Mouse (Mus musculus) liver, embryonic 11.5 days (tissue): Measurements from ENCODE around the gene Hist1h4f. TPM values are rescaled to one million over a fixed set of nuclear protein-coding genes. Genes with fewer than 3 reads are reported as not detected.
A peak's percentile ranks its signal among the peaks of the same experiment; 100 is the strongest.
"Not testable (repeated sequence)": the region's sequence is repeated elsewhere in the genome, so short reads cannot be mapped to it uniquely, and the experiment has no call there.

Experiments used
- ATAC-seq: fragments of 200-750 bp; cut with Nextera tagmentation; replicated peaks from 2 replicates; pipeline ENCODE4 v1.8.0; 2017; ENCODE audit warnings: moderate number of reproducible peaks, mild to moderate bottlenecking, moderate TSS enrichment, moderate library complexity; ENCODE audit not compliant: low FRiP score
- DNase-seq: peaks from one replicate; pipeline ENCODE4 v3.0.0-alpha.2; 2017; ENCODE audit warnings: low spot score
- H3K27ac ChIP-seq: fragments of 300-500 bp; sonication (generic); 2 replicates; pipeline ENCODE4 v1.5.1; 2014; ENCODE audit warnings: mild to moderate bottlenecking, low read depth, low read length, control low read depth
- H3K27me3 ChIP-seq: fragments of 300-500 bp; sonication (generic); replicated peaks from 2 replicates; pipeline ENCODE4 v1.6.1; 2014; ENCODE audit warnings: low read length, mixed read lengths; ENCODE audit not compliant: control insufficient read depth, insufficient read depth
- H3K36me3 ChIP-seq: fragments of 300-500 bp; sonication (generic); 2 replicates; pipeline ENCODE4 v1.6.1; 2014; ENCODE audit warnings: mild to moderate bottlenecking, low read length, moderate library complexity, mixed read lengths; ENCODE audit not compliant: control insufficient read depth, insufficient read depth
- H3K4me1 ChIP-seq: fragments of 300-500 bp; sonication (generic); replicated peaks from 2 replicates; pipeline ENCODE4 v1.6.1; 2014; ENCODE audit warnings: low read length, mixed read lengths; ENCODE audit not compliant: control insufficient read depth, insufficient read depth
- H3K4me2 ChIP-seq: fragments of 300-500 bp; sonication (generic); 2 replicates; pipeline ENCODE4 v1.6.1; 2014; ENCODE audit warnings: mild to moderate bottlenecking, control low read depth, moderate library complexity
- H3K4me3 ChIP-seq: fragments of 300-500 bp; sonication (generic); 2 replicates; pipeline ENCODE4 v1.5.1; 2014; ENCODE audit warnings: low read depth, low read length, control low read depth
- H3K9ac ChIP-seq: fragments of 300-500 bp; sonication (generic); 2 replicates; pipeline ENCODE4 v1.6.1; 2014; ENCODE audit warnings: low read depth, low read length, control low read depth
- H3K9me3 ChIP-seq: fragments of 300-500 bp; sonication (generic); 2 replicates; pipeline ENCODE4 v1.6.1; 2016; ENCODE audit warnings: low read length, inconsistent platforms, mixed read lengths; ENCODE audit not compliant: control insufficient read depth
- WGBS: fragments of 180-500 bp; shearing (Covaris S2); extraction: QIAGEN DNeasy Blood & Tissue Kit; methylation state at CpG from one replicate; pipeline ENCODE4 v1.1.7; 2014; 5-methylcytosine and 5-hydroxymethylcytosine counted together
- polyA plus RNA-seq: library from polyadenylated mRNA; unstranded; fragments of >200 nt; fragmentation: Nextera tagmentation; extraction: Ambion mirVana; gene quantifications from 2 replicates; pipeline ENCODE4 v1.2.1, GENCODE M21; 2014

Gene Hist1h4f
- polyA plus RNA-seq, 1 experiment from 2014 or later: 1.4 TPM

DNA sequence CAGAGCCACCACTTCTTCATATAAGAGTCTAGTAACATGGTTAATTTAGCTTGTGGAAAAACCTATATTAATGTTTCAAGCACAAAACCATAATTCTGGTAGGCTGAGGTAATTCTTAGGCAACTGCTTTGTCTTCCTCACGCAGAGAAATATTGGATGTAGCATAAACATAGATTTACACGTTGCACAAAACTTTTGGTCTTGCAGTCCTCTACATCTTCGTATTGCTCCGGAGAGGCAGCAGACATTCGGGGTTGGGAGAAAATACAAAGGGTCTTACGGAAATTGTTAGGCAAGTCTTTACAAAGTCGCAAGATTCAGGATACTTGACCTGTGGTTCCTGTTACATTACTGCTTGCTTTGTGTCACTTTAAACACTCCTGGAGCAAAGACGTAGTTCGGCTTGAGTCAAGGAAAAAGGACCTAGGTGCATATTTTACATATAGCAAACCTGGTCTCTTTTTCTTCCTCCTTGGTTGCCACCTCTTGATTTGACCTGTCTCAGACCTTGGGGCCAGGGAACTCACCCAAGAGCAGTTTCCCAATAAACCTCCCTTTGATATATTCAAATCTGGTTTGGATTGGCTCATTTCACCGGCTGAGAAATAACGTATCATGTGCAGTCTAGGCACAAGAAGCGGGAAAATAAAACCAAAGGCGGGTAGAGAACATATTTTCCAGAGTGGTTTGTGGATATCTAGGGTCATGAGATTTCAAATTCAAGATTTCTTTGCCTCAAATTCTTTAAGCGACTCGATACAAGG, 16.9 kb downstream of the Hist1h4f start:
- peak overlapping the region; percentile 88 for H3K4me2 ChIP-seq
- WGBS: under 1% methylated on average over 15 of the region's 15 CpGs
- peak; percentile 26; the same call in 1 of the 2 replicates for ATAC-seq

DNA sequence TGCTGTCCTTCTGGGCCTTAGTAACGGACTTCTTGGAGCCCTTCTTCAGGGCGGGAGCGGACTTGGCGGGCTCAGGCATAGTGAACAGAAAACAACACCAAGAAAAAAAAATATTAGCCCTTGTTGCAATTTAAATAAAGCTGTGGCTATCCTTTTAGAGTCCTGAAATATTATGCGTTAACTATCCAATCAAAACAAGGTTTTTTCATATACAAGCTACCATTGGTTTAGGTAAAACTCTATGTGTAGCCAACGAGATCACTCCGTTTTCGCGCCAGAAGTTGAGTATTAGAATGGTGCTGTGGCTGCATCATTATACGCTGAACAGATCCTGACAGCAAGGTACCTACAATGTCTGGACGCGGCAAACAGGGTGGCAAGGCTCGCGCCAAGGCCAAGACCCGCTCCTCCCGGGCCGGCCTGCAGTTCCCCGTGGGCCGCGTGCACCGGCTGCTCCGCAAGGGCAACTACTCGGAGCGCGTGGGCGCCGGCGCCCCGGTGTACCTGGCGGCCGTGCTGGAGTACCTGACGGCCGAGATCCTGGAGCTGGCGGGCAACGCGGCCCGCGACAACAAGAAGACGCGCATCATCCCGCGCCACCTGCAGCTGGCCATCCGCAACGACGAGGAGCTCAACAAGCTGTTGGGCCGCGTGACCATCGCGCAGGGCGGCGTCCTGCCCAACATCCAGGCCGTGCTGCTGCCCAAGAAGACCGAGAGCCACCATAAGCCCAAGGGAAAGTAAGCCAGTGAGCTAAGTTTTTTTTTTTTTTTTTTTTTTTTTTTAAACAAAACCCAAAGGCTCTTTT, 17.7 kb downstream of the Hist1h4f start, which contains the start of gene Hist1h2af:
Gene Hist1h2af (plus strand): TSS at position 347 of the 808 bp plus-strand sequence.
- Histone ChIP-seq H3K27ac (peak within 1 kb of the TSS; percentile 100), H3K4me2 (peak within 1 kb of the TSS; percentile 88), H3K9ac (peak within 1 kb of the TSS; percentile 94), H3K4me1 (peaks cover 17% of the 10 kb centered on the region), H3K4me3 (peak within 1 kb of the TSS; percentile 65)
- not testable (repeated sequence) for DNase-seq, H3K36me3 ChIP-seq, H3K27me3 ChIP-seq, H3K9me3 ChIP-seq
- under 1% methylated on average over 21 of the region's 53 CpGs for WGBS
- ATAC-seq: peak; percentile 54

More for the DNA sequence above, 16.9 kb downstream of the Hist1h4f start:
- no peaks in the 10 kb centered on the region for H3K9me3 ChIP-seq
- no peaks in the 10 kb centered on the region for H3K36me3 ChIP-seq
- H3K27me3 ChIP-seq: no peaks in the 10 kb centered on the region
- DNase-seq: no peak
- peaks cover 14% of the 10 kb centered on the region for H3K4me1 ChIP-seq
- peak overlapping the region; percentile 94 for H3K9ac ChIP-seq
- H3K4me3 ChIP-seq: peak overlapping the region; percentile 65
- peak overlapping the region; percentile 100 for H3K27ac ChIP-seq

DNA sequence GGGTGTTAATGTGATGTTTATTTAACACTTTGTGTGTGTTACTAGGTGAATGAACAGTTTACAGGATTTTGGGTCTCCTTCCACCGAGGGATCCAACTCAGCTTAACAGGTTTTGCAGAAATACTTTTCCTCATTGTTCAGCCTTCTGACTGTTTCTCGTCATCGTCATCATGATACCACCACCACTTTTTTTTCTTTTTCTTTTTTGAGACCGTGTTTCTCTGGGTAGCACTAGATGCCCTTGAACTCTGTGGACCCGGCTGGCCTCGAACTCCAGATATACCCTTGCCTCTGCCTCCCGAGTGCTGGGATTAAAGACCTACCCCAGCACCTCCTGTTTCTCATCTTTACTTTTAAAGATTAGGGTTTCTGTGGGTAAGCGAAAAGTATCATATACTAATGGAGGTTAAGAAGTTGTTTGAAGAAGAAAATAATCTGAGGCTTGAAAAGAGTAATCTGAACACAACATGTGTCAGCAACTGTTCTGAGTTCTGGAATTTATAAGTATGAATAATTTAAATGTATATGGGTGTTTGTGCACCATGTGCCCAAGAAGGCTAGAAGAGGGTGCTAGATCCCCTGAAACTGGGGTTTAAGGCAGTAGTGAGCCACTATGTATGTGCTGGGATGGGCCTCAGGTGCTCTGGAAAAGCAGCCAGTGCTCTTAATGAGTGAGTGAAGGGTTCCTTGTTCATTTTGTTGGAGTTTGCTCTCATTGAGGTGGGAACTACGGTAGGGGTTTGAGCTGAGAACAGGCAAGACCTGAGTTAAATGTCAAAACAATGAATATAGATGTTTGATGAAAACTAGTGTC, 19.0 kb downstream of the Hist1h4f start:
- H3K36me3 ChIP-seq: no peaks in the 10 kb centered on the region
- ATAC-seq (no peak), DNase-seq (no peak)
- peak overlapping the region; percentile 88 for H3K4me2 ChIP-seq
- peak overlapping the region; percentile 100 for H3K27ac ChIP-seq
- 21% methylated on average over 9 of the region's 9 CpGs for WGBS
- H3K4me3 ChIP-seq: peak overlapping the region; percentile 65
- peaks cover 16% of the 10 kb centered on the region for H3K4me1 ChIP-seq
- H3K9ac ChIP-seq: peak overlapping the region; percentile 94
- H3K27me3 ChIP-seq: no peaks in the 10 kb centered on the region
- no peaks in the 10 kb centered on the region for H3K9me3 ChIP-seq

DNA sequence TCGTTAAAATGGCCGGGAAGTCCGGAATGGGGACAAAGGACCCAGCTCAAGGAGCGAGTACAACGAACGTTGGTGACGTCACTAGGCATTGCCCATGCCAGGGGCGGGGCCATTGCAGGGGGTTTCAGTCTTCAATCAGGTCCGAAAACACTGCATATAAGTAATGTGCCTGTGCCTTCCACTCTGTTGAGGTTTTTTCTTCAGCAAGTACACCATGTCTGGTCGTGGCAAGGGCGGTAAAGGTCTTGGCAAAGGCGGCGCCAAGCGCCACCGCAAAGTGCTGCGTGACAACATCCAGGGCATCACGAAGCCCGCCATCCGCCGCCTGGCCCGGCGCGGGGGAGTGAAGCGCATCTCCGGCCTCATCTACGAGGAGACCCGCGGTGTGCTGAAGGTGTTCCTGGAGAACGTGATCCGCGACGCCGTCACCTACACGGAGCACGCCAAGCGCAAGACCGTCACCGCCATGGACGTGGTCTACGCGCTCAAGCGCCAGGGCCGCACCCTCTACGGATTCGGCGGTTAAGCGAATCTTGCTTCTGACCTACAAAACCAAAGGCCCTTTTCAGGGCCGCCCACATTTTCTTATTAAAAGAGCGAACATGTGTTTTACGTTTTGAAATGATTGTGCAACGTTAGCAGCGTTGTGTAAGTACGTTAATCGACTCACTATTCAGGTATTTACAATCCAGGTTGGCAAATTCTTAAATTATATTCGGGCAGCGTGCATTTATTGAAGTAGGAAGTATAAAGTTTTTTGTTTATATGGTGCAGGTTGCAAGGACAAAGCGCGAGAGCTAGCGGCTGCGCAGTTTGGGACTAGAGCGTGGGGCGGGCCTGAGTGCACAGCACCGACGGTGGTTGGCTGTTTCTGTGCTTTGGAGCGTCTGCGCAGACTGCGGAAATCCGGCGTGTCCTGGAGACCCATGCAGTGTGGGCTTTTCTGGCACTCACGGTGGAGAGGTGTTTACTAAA, 20.3 kb downstream of the Hist1h4f start, which contains the start of gene Hist1h4h:
Gene Hist1h4h (plus strand): TSS at position 150 of the 975 bp plus-strand sequence.
- Histone ChIP-seq H3K27me3 (no peaks in the 10 kb centered on the region), H3K4me3 (peak within 1 kb of the TSS; percentile 65), H3K4me1 (peaks cover 15% of the 10 kb centered on the region), H3K9me3 (no peaks in the 10 kb centered on the region), H3K9ac (peak within 1 kb of the TSS; percentile 94), H3K27ac (peak within 1 kb of the TSS; percentile 100), H3K4me2 (peak within 1 kb of the TSS; percentile 88), H3K36me3 (no peaks in the 10 kb centered on the region)
- DNase-seq (peak; percentile 96), ATAC-seq (peak; percentile 67)
- under 1% methylated on average over 54 of the region's 70 CpGs for WGBS

DNA sequence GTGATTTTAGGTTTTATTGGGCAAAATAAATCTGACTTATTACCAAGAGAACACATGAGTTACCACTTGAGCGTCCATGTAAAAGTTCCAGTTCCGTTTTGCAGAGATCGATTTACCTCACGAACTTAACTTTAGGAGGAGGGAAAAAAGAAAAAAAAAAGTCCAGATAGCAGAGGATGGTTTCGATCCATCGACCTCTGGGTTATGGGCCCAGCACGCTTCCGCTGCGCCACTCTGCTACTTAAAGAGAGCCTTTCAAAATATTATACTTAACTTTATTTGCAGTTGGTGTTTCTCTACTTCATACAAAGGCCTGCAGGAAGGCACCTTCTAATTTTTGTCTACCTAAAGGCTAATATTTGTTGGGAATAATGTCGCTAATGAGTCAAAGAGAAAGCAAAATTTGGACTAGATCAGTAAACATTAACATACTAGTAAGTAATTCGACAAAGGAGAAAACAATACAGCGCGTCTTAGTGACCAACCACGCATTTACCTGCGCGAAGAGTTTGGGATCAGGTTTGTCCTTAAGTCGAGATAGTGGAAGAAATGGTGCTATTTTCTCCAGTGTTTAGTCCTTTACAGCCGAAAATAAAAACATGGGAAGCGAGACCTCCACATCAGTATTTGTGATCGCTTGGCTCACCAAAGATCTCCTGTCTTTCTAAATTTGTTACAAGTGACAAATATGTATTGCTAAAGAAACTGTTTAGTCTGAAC, 21.1 kb downstream of the Hist1h4f start:
- DNase-seq: no peak
- H3K4me3 ChIP-seq: peak overlapping the region; percentile 65
- ATAC-seq: no peak
- H3K4me2 ChIP-seq: peak overlapping the region; percentile 88
- no peaks in the 10 kb centered on the region for H3K9me3 ChIP-seq
- under 1% methylated on average over 20 of the region's 20 CpGs for WGBS
- H3K27me3 ChIP-seq: no peaks in the 10 kb centered on the region
- H3K36me3 ChIP-seq: no peaks in the 10 kb centered on the region
- H3K9ac ChIP-seq: peak overlapping the region; percentile 94
- peaks cover 17% of the 10 kb centered on the region for H3K4me1 ChIP-seq
- H3K27ac ChIP-seq: peak overlapping the region; percentile 100

DNA sequence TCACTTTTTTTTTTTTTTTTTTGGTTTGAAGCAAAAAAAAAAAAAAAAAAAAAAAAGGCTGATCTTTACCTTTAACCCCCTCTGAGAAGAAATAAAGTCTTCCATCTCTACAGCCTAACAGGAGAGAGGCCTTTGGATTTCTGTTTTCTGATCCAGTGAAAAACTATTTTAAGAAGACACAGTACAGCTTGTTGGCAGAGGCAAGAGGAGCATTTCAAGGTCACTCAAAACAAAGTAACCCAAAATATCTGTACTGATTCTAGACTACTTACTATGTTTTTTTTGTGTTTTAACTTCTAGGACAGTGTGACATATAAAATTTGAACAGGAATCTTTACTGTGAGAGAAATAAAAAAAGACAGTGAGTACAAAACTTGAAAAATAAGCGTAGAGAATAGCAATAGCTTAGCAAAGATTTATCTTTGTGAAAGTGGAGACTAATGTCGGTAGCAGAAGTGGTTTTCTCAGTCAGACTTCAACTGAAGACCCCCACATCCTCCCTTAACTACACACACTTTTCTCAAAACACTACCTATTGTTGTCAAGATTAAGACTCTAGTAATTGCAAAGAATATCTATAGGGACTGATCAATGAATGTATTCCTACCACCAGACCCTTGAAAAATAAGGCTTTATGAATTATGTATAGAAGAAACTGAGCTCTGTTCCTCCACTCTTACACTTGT, 21.8 kb downstream of the Hist1h4f start:
- Histone ChIP-seq H3K36me3 (no peaks in the 10 kb centered on the region), H3K4me1 (peaks cover 17% of the 10 kb centered on the region), H3K9ac (peak overlapping the region; percentile 94), H3K9me3 (no peaks in the 10 kb centered on the region), H3K4me2 (peak overlapping the region; percentile 88), H3K27me3 (no peaks in the 10 kb centered on the region), H3K27ac (peak overlapping the region; percentile 100; the same call in 1 of the 2 replicates), H3K4me3 (peak overlapping the region; percentile 65)
- ATAC-seq (no peak), DNase-seq (no peak)
- 22% methylated on average over 2 of the region's 2 CpGs for WGBS

DNA sequence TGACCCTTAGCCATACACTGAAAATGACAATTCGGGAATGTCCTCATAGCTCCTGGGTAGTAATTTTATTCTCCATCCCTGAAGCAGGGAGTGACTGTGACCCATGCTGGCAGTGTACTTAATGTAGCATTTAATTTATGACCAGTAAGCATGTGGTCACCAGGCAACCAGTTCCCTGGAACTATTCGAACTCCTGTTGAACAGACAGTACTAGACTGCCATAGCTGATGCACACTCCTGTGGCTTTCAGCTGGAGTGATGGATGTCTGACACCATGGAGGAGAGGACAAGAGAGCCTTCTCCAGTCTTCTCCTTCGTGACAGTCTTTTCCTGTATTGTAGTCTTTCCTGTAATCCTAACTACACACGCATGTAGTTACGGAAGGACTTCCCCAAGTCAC, 22.4 kb downstream of the Hist1h4f start:
- 80% methylated on average over 5 of the region's 5 CpGs for WGBS
- H3K27ac ChIP-seq: no peak overlapping the region; the same call in 1 of the 2 replicates
- ATAC-seq: no peak
- H3K4me3 ChIP-seq: no peak overlapping the region
- no peak for DNase-seq
- no peaks in the 10 kb centered on the region for H3K9me3 ChIP-seq
- H3K4me1 ChIP-seq: peaks cover 17% of the 10 kb centered on the region
- no peaks in the 10 kb centered on the region for H3K27me3 ChIP-seq
- H3K9ac ChIP-seq: no peak overlapping the region
- H3K36me3 ChIP-seq: no peaks in the 10 kb centered on the region
- peak overlapping the region; percentile 25; the same call in 1 of the 2 replicates for H3K4me2 ChIP-seq
